In genomic region chr13:74563483-74564330, GRCm38 (mm10) we compare ENCODE assay signal across 8 mouse cellular contexts.
DNase-seq lines count a peak whose midpoint lies in the region; ATAC-seq lines count a peak whose summit lies in the region.
"Not testable (repeated sequence)": the region's sequence is repeated elsewhere in the genome, so short reads cannot be mapped to it uniquely, and the experiment has no call there.

No protein-coding gene starts in this region.

- peak overlapping the region; percentile 71 for H3K9ac ChIP-seq in hindbrain, embryonic 16.5 days (ENCODE audit: low read depth, low read length)

- 2% methylated on average over 27 of the region's 27 CpGs for WGBS in hindbrain, embryonic 16.5 days
- WGBS in macrophage (ENCODE audit: missing documents) = 2% methylated on average over 27 of the region's 27 CpGs

- H3K27ac ChIP-seq in hindbrain, embryonic 16.5 days (ENCODE audit: low read depth, low read length) = peak overlapping the region; percentile 74
- H3K27ac ChIP-seq in macrophage = peak overlapping the region; percentile 72

- DNase-seq in WW6 (ENCODE audit: low read depth, low spot score) = peak; percentile 57
- peak; percentile 30 to 58 for DNase-seq in cerebellum, postnatal 4 days (ENCODE audit: low spot score in 2 of 2)
- DNase-seq in gastrocnemius, adult 18-20 months (ENCODE audit: low spot score) = peak; percentile 75
- DNase-seq in left cerebral cortex, adult 18-20 months (ENCODE audit: low spot score in 2 of 2) = peak; percentile 72 to 73
- peak; percentile 87 for DNase-seq in right cerebral cortex, adult 18-20 months
- DNase-seq in urinary bladder, postnatal 10 days (ENCODE audit: low spot score) = peak; percentile 22

- peak overlapping the region; percentile 54 for H3K4me2 ChIP-seq in hindbrain, embryonic 16.5 days (ENCODE audit: low read length)

- ATAC-seq in hindbrain, embryonic 16.5 days = peak; percentile 100

- H3K79me2 ChIP-seq in macrophage (ENCODE audit: inconsistent target) = not testable (repeated sequence)

- not testable (repeated sequence) for H3K27me3 ChIP-seq in hindbrain, embryonic 16.5 days (replicated peaks; ENCODE audit: control insufficient read depth, insufficient read depth, low read length)

- peak overlapping the region; percentile 60 for H3K4me3 ChIP-seq in hindbrain, embryonic 16.5 days (ENCODE audit: low read length)
- peak overlapping the region; percentile 62 for H3K4me3 ChIP-seq in macrophage (ENCODE audit: inconsistent target)

- H3K36me3 ChIP-seq in hindbrain, embryonic 16.5 days (ENCODE audit: control insufficient read depth, insufficient read depth, low read length); macrophage (ENCODE audit: inconsistent target): not testable (repeated sequence)

- not testable (repeated sequence) for H3K4me1 ChIP-seq in hindbrain, embryonic 16.5 days (ENCODE audit: control insufficient read depth, insufficient read depth, low read depth, low read length)

- H3K9me3 ChIP-seq in hindbrain, embryonic 16.5 days (ENCODE audit: control insufficient read depth, low read length) = not testable (repeated sequence)

Comparison
In these comparisons a context has a peak if more than half of its experiments do, and no peak if none do; other contexts are left out.
1. Peak in every context shown above with its lines: DNase-seq, ATAC-seq, H3K4me3 ChIP-seq and H3K27ac ChIP-seq.
2. DNase-seq: peak in every context shown above with its lines; median percentile 87 in right cerebral cortex, adult 18-20 months; 75 in gastrocnemius, adult 18-20 months; 72 in left cerebral cortex, adult 18-20 months; 57 in WW6; 44 in cerebellum, postnatal 4 days; 22 in urinary bladder, postnatal 10 days.